Mouse (Mus musculus) cerebellum, adult 2 months (tissue): ENCODE measurements around the gene Topors. TPM values are rescaled to one million over a fixed set of nuclear protein-coding genes. Genes with fewer than 3 reads are reported as not detected.

Experiments
- DNase-seq, 2 experiments: peaks; one replicate each; pipeline ENCODE4 v3.0.0; 2021
- H3K27ac ChIP-seq: fragments of 200-500 bp; 2 replicates; pipeline ENCODE4 v1.5.1; 2012; ENCODE audit warnings: low read length, control low read depth, inconsistent platforms; ENCODE audit not compliant: insufficient read depth
- H3K27me3 ChIP-seq: fragments of 200-500 bp; 2 replicates; pipeline ENCODE4 v1.6.1; 2012; ENCODE audit warnings: inconsistent platforms, mild to moderate bottlenecking, low read length, moderate library complexity; ENCODE audit not compliant: control insufficient read depth, insufficient read depth
- H3K4me1 ChIP-seq: fragments of 200-500 bp; 2 replicates; pipeline ENCODE4 v1.6.1; 2011; ENCODE audit warnings: low read length; ENCODE audit not compliant: control insufficient read depth, insufficient read depth
- H3K4me3 ChIP-seq: fragments of 200-500 bp; replicated peaks from 2 replicates; pipeline ENCODE3; 2011; ENCODE audit warnings: mild to moderate bottlenecking, low read depth, low read length, control low read depth; ENCODE audit not compliant: insufficient read depth
- CTCF ChIP-seq: fragments of 200-500 bp; IDR thresholded peaks from 2 replicates; pipeline ENCODE4 v1.5.1; 2011; ENCODE audit warnings: low read depth, mild to moderate bottlenecking, control low read depth, low read length, moderate library complexity, borderline replicate concordance; ENCODE audit not compliant: insufficient read depth
- POLR2A ChIP-seq: fragments of 200-500 bp; IDR thresholded peaks from 2 replicates; pipeline ENCODE4 v1.6.1; 2011; ENCODE audit warnings: low read length, control low read depth, borderline replicate concordance; ENCODE audit not compliant: insufficient read depth
- WGBS: fragments of 180-500 bp; shearing (Covaris S2); methylation state at CpG from one replicate; pipeline ENCODE4 v1.1.7; 2018; 5-methylcytosine and 5-hydroxymethylcytosine counted together
- polyA plus RNA-seq: library from polyadenylated mRNA; depleted of rRNA; stranded (reverse); fragments of >200 nt; gene quantifications from 2 replicates; pipeline ENCODE4 v1.2.3, GENCODE M21; 2012; rRNA removed

Topors gene
- polyA plus RNA-seq, 1 experiment: 12.3 TPM

DNA sequence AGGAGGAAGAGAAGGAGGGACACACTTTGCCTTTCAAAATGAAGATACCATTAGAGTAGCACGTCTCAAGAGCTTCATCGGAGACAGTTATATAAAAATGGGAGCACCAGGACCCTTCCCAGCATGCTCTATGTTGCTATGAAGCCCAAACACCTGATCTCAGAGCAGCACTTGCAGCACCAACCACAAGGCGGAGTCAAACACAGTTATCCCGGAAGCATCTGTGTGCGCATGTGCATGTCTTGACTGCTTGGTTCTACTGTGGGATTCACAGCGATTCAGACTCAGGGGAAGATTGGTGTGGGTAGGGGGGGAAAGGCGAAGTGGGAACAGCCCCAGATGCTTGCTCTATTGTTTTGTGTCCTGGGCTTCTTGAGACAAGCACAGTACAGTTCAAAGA, 51.3 kb downstream of the Topors start:
- no peaks in the 10 kb centered on the region for H3K27me3 ChIP-seq
- no peak overlapping the region for H3K4me3 ChIP-seq
- no peak overlapping the region for H3K27ac ChIP-seq
- 76% methylated on average over 7 of the region's 7 CpGs for WGBS
- DNase-seq: no peak
- no peaks in the 10 kb centered on the region for H3K4me1 ChIP-seq
- TF ChIP-seq CTCF (no peak; the same call in 1 of the 2 replicates), POLR2A (no peak)

DNA sequence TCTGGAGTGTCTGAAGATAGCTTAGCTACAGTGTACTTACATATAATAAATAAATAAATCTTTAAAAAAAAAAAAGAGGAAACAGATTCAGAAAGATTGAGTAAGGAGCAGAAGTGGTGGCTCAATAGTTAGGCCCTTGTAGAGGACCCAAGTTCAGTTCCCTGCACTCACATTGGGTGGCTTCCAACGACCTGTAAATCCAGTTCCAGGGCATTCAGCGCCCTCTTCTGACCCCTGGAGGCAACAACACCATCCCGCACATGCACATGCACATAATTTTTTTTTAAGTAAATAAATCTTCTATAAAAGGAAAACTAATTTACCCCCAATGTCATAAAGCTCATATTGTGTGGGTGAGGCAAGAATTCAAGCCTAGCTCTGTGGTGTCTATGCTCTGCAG, 51.7 kb downstream of the Topors start:
- H3K27me3 ChIP-seq: no peaks in the 10 kb centered on the region
- H3K4me3 ChIP-seq: no peak overlapping the region
- DNase-seq: no peak
- WGBS: 53% methylated on average over 3 of the region's 3 CpGs
- H3K4me1 ChIP-seq: no peaks in the 10 kb centered on the region
- TF ChIP-seq POLR2A (no peak), CTCF (no peak)
- no peak overlapping the region for H3K27ac ChIP-seq

GRCm38 (mm10) chr4:40212177-40212576, 57.5 kb downstream of the Topors start:
- Histone ChIP-seq H3K27ac (no peak overlapping the region), H3K4me1 (no peaks in the 10 kb centered on the region), H3K4me3 (no peak overlapping the region), H3K27me3 (no peaks in the 10 kb centered on the region)
- 95% methylated on average over 6 of the region's 6 CpGs for WGBS
- no peak for TF ChIP-seq CTCF
- no peak for TF ChIP-seq POLR2A
- no peak for DNase-seq

Other genes with a start within 250 kb of the Topors start
- gene Aco1, start 126.8 kb downstream of the Topors start, polyA plus RNA-seq: 29.4 and 32.1 TPM in 2 replicates
- 3.7 and 4.1 TPM in 2 replicates for gene Ddx58, start 30.0 kb downstream of the Topors start, polyA plus RNA-seq
- 4.6 and 5.7 TPM in 2 replicates for gene Smim27, start 271 bp downstream of the Topors start, polyA plus RNA-seq
- gene Ndufb6, start 9.6 kb upstream of the Topors start, polyA plus RNA-seq: 202 and 210 TPM in 2 replicates
- gene Tmem215, start 202.3 kb upstream of the Topors start, polyA plus RNA-seq: 0.71 and 1.1 TPM in 2 replicates